Mouse (Mus musculus): ENCODE measurements around the gene Atg10. TPM values are rescaled to one million over a fixed set of nuclear protein-coding genes. Genes with fewer than 3 reads are reported as not detected.

Gene Atg10
- polyA plus RNA-seq, 1 experiment from 2014 or later, result 13.9 TPM

DNA sequence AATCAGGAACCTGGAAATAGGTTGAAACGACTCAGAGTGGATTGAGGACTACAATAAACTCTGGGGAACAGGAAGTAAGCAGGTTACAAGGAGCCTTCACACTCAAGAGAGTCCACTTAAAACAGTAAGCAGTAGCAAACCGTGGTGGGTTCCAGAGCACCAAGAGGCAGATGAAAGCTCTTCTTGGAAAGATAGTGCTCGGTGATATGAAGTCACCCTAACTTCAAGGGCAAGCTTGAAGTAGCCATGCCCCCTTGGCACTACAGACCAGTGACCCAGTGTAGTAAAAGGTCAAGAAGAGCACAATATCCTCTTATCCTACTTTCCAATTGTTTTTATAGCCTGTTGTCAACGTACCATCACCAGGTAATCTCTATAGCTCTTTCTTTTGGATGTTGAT lies 2.1 kb downstream of the Atg10 start:
- Histone ChIP-seq H3K36me3 (ENCODE audit: control insufficient read depth, insufficient read depth, low read length) (no peaks in the 10 kb centered on the region), H3K4me1 (ENCODE audit: control insufficient read depth, insufficient read depth, low read depth, low read length) (peaks cover 7% of the 10 kb centered on the region), H3K27me3 (replicated peaks; ENCODE audit: control insufficient read depth, insufficient read depth, low read length) (no peaks in the 10 kb centered on the region), H3K27ac (ENCODE audit: low read depth, low read length) (no peak overlapping the region), H3K9me3 (ENCODE audit: control insufficient read depth, low read length) (no peaks in the 10 kb centered on the region), H3K9ac (ENCODE audit: low read depth, low read length) (no peak overlapping the region), H3K4me2 (ENCODE audit: low read length) (no peak overlapping the region), H3K4me3 (ENCODE audit: low read length) (no peak overlapping the region)
- WGBS, result 84% methylated on average over 4 of the region's 4 CpGs
- no peak for ATAC-seq

DNA sequence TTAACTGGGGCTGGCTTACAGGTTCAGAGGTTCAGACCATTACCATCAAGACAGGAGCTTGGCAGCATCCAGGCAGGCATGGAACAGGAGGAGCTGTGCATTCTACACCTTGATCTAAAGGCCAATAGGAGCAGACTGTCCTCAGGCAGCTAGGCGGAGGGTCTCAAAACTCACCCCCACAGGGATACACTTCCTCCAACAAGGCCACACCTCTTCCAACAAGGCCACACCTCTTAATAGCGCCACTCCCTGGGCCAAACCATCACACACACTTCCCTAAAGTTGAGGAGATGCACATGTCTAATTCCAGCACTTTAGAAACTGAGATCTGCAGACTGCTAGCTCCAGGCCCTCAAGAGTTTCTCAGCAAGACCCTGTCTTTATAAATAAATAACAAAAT lies 6.1 kb downstream of the Atg10 start:
- no peaks in the 10 kb centered on the region for H3K36me3 ChIP-seq (ENCODE audit: control insufficient read depth, insufficient read depth, low read length)
- no peaks in the 10 kb centered on the region for H3K27me3 ChIP-seq (replicated peaks; ENCODE audit: control insufficient read depth, insufficient read depth, low read length)
- H3K4me2 ChIP-seq (ENCODE audit: low read length), result no peak overlapping the region
- H3K4me1 ChIP-seq (ENCODE audit: control insufficient read depth, insufficient read depth, low read depth, low read length), result no peaks in the 10 kb centered on the region
- H3K27ac ChIP-seq (ENCODE audit: low read depth, low read length), result no peak overlapping the region
- no peak for ATAC-seq
- H3K4me3 ChIP-seq (ENCODE audit: low read length), result no peak overlapping the region
- no peaks in the 10 kb centered on the region for H3K9me3 ChIP-seq (ENCODE audit: control insufficient read depth, low read length)
- WGBS, result 89% methylated on average over 2 of the region's 2 CpGs
- no peak overlapping the region for H3K9ac ChIP-seq (ENCODE audit: low read depth, low read length)

DNA sequence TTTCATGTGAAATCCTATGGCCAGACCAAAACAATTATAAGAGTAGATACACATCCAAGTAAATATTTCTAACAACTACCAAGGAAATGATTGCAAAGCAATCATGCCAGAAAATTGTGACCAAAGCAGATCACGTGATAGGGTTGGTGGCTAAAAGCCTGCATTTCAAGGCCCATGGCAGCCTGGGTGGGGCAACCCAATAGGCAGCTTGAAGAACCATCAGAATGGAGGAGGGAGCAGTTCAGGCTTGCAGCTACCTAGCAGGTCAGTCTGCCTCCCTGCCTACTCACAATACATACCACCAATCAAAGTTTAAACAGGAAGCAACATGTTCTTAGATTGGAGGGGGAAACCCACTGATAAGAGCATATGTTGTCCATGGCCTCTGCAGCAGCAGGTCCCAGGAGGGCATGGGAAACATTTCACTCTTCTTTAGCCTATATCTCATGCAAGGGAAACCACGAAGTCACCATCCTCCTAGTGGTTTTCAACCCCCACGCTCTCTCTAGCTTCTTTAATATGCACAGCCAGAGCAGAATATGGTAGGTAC lies 7.0 kb downstream of the Atg10 start:
- Histone ChIP-seq H3K4me3 (ENCODE audit: low read length) (no peak overlapping the region), H3K27me3 (replicated peaks; ENCODE audit: control insufficient read depth, insufficient read depth, low read length) (no peaks in the 10 kb centered on the region), H3K9me3 (ENCODE audit: control insufficient read depth, low read length) (no peaks in the 10 kb centered on the region), H3K9ac (ENCODE audit: low read depth, low read length) (no peak overlapping the region), H3K36me3 (ENCODE audit: control insufficient read depth, insufficient read depth, low read length) (no peaks in the 10 kb centered on the region), H3K27ac (ENCODE audit: low read depth, low read length) (no peak overlapping the region), H3K4me2 (ENCODE audit: low read length) (no peak overlapping the region), H3K4me1 (ENCODE audit: control insufficient read depth, insufficient read depth, low read depth, low read length) (no peaks in the 10 kb centered on the region)
- no peak for ATAC-seq
- WGBS, result 91% methylated on average over 3 of the region's 3 CpGs

DNA sequence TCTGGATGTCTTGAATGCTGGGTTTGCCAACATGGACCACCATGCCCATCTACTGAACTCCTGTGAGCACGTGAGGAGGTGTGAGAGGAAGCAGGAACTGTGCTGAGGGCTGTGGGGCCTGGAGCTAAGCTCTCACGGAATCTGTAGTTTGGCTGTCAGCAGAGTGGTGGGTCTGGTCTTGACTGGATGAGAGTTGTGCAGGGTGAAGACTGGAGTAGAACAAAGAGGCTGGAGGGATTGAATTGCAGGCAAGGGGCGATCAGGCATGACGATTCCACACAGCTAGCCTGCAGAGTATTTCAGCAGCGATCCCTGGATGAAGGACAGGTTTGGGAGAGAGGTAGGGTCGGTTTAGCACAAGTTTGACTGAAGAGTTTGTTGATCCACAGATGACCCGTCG lies 10.8 kb downstream of the Atg10 start:
- Histone ChIP-seq H3K4me2 (ENCODE audit: low read length) (no peak overlapping the region), H3K36me3 (ENCODE audit: control insufficient read depth, insufficient read depth, low read length) (no peaks in the 10 kb centered on the region), H3K27me3 (replicated peaks; ENCODE audit: control insufficient read depth, insufficient read depth, low read length) (no peaks in the 10 kb centered on the region), H3K4me3 (ENCODE audit: low read length) (no peak overlapping the region), H3K4me1 (ENCODE audit: control insufficient read depth, insufficient read depth, low read depth, low read length) (no peaks in the 10 kb centered on the region), H3K27ac (ENCODE audit: low read depth, low read length) (no peak overlapping the region), H3K9me3 (ENCODE audit: control insufficient read depth, low read length) (no peaks in the 10 kb centered on the region), H3K9ac (ENCODE audit: low read depth, low read length) (no peak overlapping the region)
- ATAC-seq, result no peak
- 70% methylated on average over 8 of the region's 8 CpGs for WGBS

DNA sequence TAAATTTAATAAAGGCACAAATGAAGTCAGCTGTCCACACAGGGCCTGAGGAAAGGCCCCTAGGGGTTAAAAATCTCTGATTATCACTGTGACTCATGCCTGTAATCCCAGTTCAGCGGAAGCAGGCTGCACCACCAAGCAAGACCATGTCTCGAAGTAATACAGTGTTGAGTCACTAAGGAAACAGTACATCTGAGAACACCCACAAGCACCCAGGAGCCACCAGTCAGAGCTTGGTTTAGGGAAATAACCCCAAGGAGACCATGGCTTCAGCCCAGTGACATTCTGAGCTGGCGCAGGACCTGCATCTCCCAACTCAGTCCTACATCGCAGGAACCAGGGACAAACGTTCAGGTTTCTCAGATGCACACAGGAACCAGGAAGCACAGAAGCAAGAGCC lies 17.5 kb downstream of the Atg10 start:
- WGBS, result 83% methylated on average over 5 of the region's 5 CpGs
- no peak for ATAC-seq

DNA sequence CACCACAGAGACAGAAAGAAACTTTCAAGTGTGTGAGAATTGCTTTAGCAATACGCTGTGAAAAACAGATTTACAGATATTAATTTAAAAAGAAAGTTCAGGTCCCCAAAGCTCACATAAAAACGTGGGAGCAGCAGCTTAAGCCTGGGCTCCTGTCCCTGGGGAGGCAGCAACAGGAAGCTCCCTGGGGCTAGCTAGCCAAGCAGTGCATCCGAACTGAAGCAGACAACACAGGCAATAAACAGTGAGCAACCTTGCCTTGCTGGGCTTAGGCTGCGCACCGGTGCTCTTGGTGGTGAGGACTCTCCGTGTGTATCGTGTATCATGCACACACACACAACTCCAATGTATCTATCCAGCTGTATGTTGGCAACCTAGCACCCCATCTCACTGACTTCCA lies 21.2 kb downstream of the Atg10 start:
- Histone ChIP-seq H3K4me3 (ENCODE audit: low read length) (no peak overlapping the region), H3K9ac (ENCODE audit: low read depth, low read length) (no peak overlapping the region), H3K4me1 (ENCODE audit: control insufficient read depth, insufficient read depth, low read depth, low read length) (no peaks in the 10 kb centered on the region), H3K36me3 (ENCODE audit: control insufficient read depth, insufficient read depth, low read length) (no peaks in the 10 kb centered on the region), H3K9me3 (ENCODE audit: control insufficient read depth, low read length) (no peaks in the 10 kb centered on the region), H3K27ac (ENCODE audit: low read depth, low read length) (no peak overlapping the region), H3K4me2 (ENCODE audit: low read length) (no peak overlapping the region), H3K27me3 (replicated peaks; ENCODE audit: control insufficient read depth, insufficient read depth, low read length) (no peaks in the 10 kb centered on the region)
- no peak for ATAC-seq
- 75% methylated on average over 7 of the region's 7 CpGs for WGBS

More for the DNA sequence above, 17.5 kb downstream of the Atg10 start:
- H3K9ac ChIP-seq (ENCODE audit: low read depth, low read length), result no peak overlapping the region
- H3K9me3 ChIP-seq (ENCODE audit: control insufficient read depth, low read length), result no peaks in the 10 kb centered on the region
- no peaks in the 10 kb centered on the region for H3K36me3 ChIP-seq (ENCODE audit: control insufficient read depth, insufficient read depth, low read length)
- no peaks in the 10 kb centered on the region for H3K27me3 ChIP-seq (replicated peaks; ENCODE audit: control insufficient read depth, insufficient read depth, low read length)
- H3K4me3 ChIP-seq (ENCODE audit: low read length), result no peak overlapping the region
- H3K4me1 ChIP-seq (ENCODE audit: control insufficient read depth, insufficient read depth, low read depth, low read length), result no peaks in the 10 kb centered on the region
- no peak overlapping the region for H3K27ac ChIP-seq (ENCODE audit: low read depth, low read length)
- no peak overlapping the region for H3K4me2 ChIP-seq (ENCODE audit: low read length)

DNA sequence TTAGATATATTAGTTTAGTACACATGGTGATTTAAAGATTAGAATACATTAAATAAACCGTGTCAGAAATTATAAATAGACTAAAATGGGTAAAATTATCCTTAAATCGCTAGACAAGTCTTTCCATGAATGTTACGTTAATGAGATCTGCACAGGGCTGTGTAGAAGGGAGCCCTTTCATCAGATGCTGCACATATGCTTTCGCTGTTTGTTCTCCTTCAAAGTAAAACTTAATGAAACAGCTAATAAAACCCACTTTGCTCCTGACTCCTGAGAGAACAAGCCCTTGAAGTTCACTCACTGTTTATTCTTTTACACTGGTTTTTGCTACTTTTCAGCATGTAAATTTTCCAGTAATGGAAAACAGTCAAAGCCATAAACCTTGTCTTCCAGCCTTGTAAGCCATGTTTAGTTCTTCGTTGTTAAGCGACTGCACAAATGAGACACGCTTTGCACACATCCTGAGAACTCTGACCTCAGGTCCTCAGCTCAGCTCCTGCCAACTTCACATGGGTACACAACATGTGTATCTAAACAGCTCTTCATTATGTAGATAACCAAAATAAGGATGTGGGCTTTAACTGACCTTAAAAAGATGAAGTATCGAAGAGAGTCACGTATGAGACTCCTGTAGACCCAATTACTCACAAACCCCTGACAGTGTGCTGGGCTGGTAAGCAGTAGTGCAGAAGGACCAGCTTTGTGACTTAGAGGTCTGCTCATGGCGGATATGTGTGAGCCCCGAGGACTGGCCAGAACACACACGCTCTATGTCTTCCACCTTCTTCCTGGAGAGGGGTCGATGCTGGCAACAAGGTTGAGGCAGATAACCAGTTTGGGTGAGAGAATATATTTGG lies 36.2 kb downstream of the Atg10 start:
- H3K4me3 ChIP-seq (ENCODE audit: low read length), result no peak overlapping the region
- no peaks in the 10 kb centered on the region for H3K27me3 ChIP-seq (replicated peaks; ENCODE audit: control insufficient read depth, insufficient read depth, low read length)
- H3K4me2 ChIP-seq (ENCODE audit: low read length), result no peak overlapping the region
- H3K9me3 ChIP-seq (ENCODE audit: control insufficient read depth, low read length), result no peaks in the 10 kb centered on the region
- H3K9ac ChIP-seq (ENCODE audit: low read depth, low read length), result no peak overlapping the region
- no peaks in the 10 kb centered on the region for H3K4me1 ChIP-seq (ENCODE audit: control insufficient read depth, insufficient read depth, low read depth, low read length)
- WGBS, result 86% methylated on average over 13 of the region's 13 CpGs
- no peak overlapping the region for H3K27ac ChIP-seq (ENCODE audit: low read depth, low read length)
- no peaks in the 10 kb centered on the region for H3K36me3 ChIP-seq (ENCODE audit: control insufficient read depth, insufficient read depth, low read length)
- no peak for ATAC-seq

DNA sequence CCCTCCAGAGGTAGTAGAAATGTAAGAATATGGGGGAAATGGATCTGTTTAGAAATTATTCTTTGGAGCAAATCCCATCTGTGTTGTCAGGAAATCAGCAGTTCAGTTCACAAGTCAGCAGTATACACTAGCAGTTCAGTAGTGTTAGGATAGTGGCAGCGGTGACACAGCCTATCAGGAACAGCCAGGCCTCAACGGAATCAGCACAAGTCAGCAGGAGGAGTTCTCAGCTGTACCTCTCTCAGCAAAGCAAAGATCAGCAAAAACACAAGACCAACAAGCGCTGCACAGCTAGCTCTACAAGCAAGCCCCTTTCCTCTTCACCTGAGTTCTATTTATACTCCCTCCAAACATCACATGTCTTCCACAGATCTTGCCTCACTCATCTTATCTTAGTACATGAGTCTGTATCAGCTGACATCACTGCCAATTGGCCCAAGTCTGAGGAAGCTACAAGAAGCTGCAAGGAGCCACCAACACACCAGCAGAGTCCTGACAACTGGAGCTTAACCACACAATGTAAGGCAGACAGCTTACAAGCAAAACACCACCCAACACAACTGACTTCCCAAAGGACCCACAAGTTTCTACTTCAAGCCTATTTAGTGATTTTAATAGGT lies 38.4 kb downstream of the Atg10 start:
- H3K27me3 ChIP-seq (replicated peaks; ENCODE audit: control insufficient read depth, insufficient read depth, low read length), result no peaks in the 10 kb centered on the region
- H3K4me2 ChIP-seq (ENCODE audit: low read length), result no peak overlapping the region
- no peak overlapping the region for H3K4me3 ChIP-seq (ENCODE audit: low read length)
- 87% methylated on average over 3 of the region's 3 CpGs for WGBS
- no peak overlapping the region for H3K9ac ChIP-seq (ENCODE audit: low read depth, low read length)
- H3K27ac ChIP-seq (ENCODE audit: low read depth, low read length), result no peak overlapping the region
- no peaks in the 10 kb centered on the region for H3K4me1 ChIP-seq (ENCODE audit: control insufficient read depth, insufficient read depth, low read depth, low read length)
- no peak for ATAC-seq
- H3K36me3 ChIP-seq (ENCODE audit: control insufficient read depth, insufficient read depth, low read length), result no peaks in the 10 kb centered on the region
- H3K9me3 ChIP-seq (ENCODE audit: control insufficient read depth, low read length), result no peaks in the 10 kb centered on the region

DNA sequence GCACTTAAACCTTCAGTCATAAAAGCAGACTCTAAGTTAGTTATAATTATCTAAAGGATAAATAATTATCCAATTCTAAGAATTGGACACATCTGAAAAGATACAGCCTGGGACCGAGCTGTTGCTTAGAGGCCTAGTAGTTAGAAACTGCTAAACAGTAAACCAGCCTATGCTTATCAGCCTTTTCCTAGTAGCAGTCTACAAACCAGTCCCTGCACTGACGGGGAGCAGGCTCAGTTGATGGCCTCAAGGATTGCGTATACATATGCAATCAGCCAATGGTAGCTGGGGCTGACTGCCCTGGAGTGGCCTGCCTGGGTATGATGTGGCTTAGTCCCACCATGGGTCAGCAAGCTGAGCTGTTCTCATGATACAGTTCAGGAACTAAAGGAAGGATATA lies 39.5 kb downstream of the Atg10 start:
- H3K4me1 ChIP-seq (ENCODE audit: control insufficient read depth, insufficient read depth, low read depth, low read length), result peaks cover 4% of the 10 kb centered on the region
- no peaks in the 10 kb centered on the region for H3K9me3 ChIP-seq (ENCODE audit: control insufficient read depth, low read length)
- no peak for ATAC-seq
- 84% methylated on average over 3 of the region's 3 CpGs for WGBS
- no peak overlapping the region for H3K4me2 ChIP-seq (ENCODE audit: low read length)
- no peak overlapping the region for H3K4me3 ChIP-seq (ENCODE audit: low read length)
- no peak overlapping the region for H3K27ac ChIP-seq (ENCODE audit: low read depth, low read length)
- H3K27me3 ChIP-seq (replicated peaks; ENCODE audit: control insufficient read depth, insufficient read depth, low read length), result no peaks in the 10 kb centered on the region
- H3K9ac ChIP-seq (ENCODE audit: low read depth, low read length), result no peak overlapping the region
- H3K36me3 ChIP-seq (ENCODE audit: control insufficient read depth, insufficient read depth, low read length), result no peaks in the 10 kb centered on the region

All from hindbrain, embryonic 16.5 days (tissue).